Mouse (Mus musculus) midbrain, embryonic 11.5 days (tissue): ENCODE results near the gene Smarcd3. TPM values are rescaled to one million over a fixed set of nuclear protein-coding genes. Genes with fewer than 3 reads are reported as not detected.
A peak's percentile ranks its signal among the peaks of the same experiment; 100 is the strongest.

Experiments used
- ATAC-seq: fragments of 200-750 bp; cut with Nextera tagmentation; 2 replicates; pipeline ENCODE4 v1.8.0; 2017; ENCODE audit warnings: moderate TSS enrichment, moderate library complexity; ENCODE audit not compliant: low FRiP score
- DNase-seq: peaks from one replicate; pipeline ENCODE4 v3.0.0; 2015; ENCODE audit warnings: low spot score; ENCODE audit errors: missing footprints
- H3K27ac ChIP-seq: fragments of 300-500 bp; sonication (generic); 2 replicates; pipeline ENCODE4 v1.5.1; 2014; ENCODE audit warnings: low read depth, low read length
- H3K27me3 ChIP-seq: fragments of 300-500 bp; sonication (generic); 2 replicates; pipeline ENCODE4 v1.6.1; 2014; ENCODE audit warnings: mild to moderate bottlenecking, low read length, moderate library complexity, mixed read lengths; ENCODE audit not compliant: control insufficient read depth, insufficient read depth
- H3K36me3 ChIP-seq: fragments of 300-500 bp; sonication (generic); 2 replicates; pipeline ENCODE4 v1.6.1; 2014; ENCODE audit warnings: mild to moderate bottlenecking, low read length, moderate library complexity, mixed read lengths; ENCODE audit not compliant: control insufficient read depth, insufficient read depth
- H3K4me1 ChIP-seq: fragments of 300-500 bp; sonication (generic); 2 replicates; pipeline ENCODE4 v1.6.1; 2014; ENCODE audit warnings: low read length; ENCODE audit not compliant: control insufficient read depth, insufficient read depth
- H3K4me2 ChIP-seq: fragments of 300-500 bp; sonication (generic); 2 replicates; pipeline ENCODE4 v1.6.1; 2014; ENCODE audit warnings: mild to moderate bottlenecking, moderate library complexity
- H3K4me3 ChIP-seq: fragments of 300-500 bp; sonication (generic); 2 replicates; pipeline ENCODE4 v1.5.1; 2014; ENCODE audit warnings: low read depth, low read length
- H3K9ac ChIP-seq: fragments of 300-500 bp; sonication (generic); 2 replicates; pipeline ENCODE4 v1.6.1; 2014; ENCODE audit warnings: low read length
- H3K9me3 ChIP-seq: fragments of 300-500 bp; sonication (generic); 2 replicates; pipeline ENCODE4 v1.6.1; 2016; ENCODE audit warnings: low read length; ENCODE audit not compliant: control insufficient read depth
- WGBS: fragments of 180-500 bp; shearing (Covaris S2); extraction: QIAGEN DNeasy Blood & Tissue Kit; methylation state at CpG from one replicate; pipeline ENCODE4 v1.1.7; 2014; 5-methylcytosine and 5-hydroxymethylcytosine counted together
- polyA plus RNA-seq: library from polyadenylated mRNA; unstranded; fragments of >200 nt; fragmentation: Nextera tagmentation; extraction: Ambion mirVana; gene quantifications from 2 replicates; pipeline ENCODE4 v1.2.1, GENCODE M21; 2014

The Smarcd3 gene
- polyA plus RNA-seq, 1 experiment from 2014 or later = 60.2 TPM

- no peaks in the 10 kb centered on the region for H3K9me3 ChIP-seq
- peak; percentile 90 for DNase-seq
- no peak for ATAC-seq
- WGBS = 35% methylated on average over 4 of the region's 4 CpGs
- no peaks in the 10 kb centered on the region for H3K36me3 ChIP-seq
- H3K4me2 ChIP-seq = peak overlapping the region; percentile 62
- no peak overlapping the region for H3K27ac ChIP-seq
- H3K4me1 ChIP-seq = peaks cover 10% of the 10 kb centered on the region
- peak overlapping the region; percentile 50 for H3K9ac ChIP-seq
- H3K4me3 ChIP-seq = no peak overlapping the region
- peaks cover 2% of the 10 kb centered on the region for H3K27me3 ChIP-seq
Observed at GRCm38 (mm10) chr5:24624822-24625120, 560 bp upstream of the Smarcd3 start.

- DNase-seq (peak; percentile 45), ATAC-seq (no peak)
- Histone ChIP-seq H3K4me1 (peaks cover 10% of the 10 kb centered on the region), H3K9me3 (no peaks in the 10 kb centered on the region), H3K27ac (no peak overlapping the region), H3K27me3 (peaks cover 2% of the 10 kb centered on the region), H3K9ac (no peak overlapping the region), H3K36me3 (no peaks in the 10 kb centered on the region), H3K4me2 (peak overlapping the region; percentile 62), H3K4me3 (peak overlapping the region; percentile 33)
- WGBS = 42% methylated on average over 8 of the region's 8 CpGs
Observed at GRCm38 (mm10) chr5:24623041-24623985, 898 bp downstream of the Smarcd3 start.

- ATAC-seq (no peak), DNase-seq (peak; percentile 47)
- H3K4me3 ChIP-seq = no peak overlapping the region
- no peak overlapping the region for H3K4me2 ChIP-seq
- no peaks in the 10 kb centered on the region for H3K9me3 ChIP-seq
- WGBS = 71% methylated on average over 7 of the region's 7 CpGs
- H3K9ac ChIP-seq = no peak overlapping the region
- peaks cover 10% of the 10 kb centered on the region for H3K4me1 ChIP-seq
- H3K27ac ChIP-seq = no peak overlapping the region
- no peaks in the 10 kb centered on the region for H3K36me3 ChIP-seq
- peaks cover 2% of the 10 kb centered on the region for H3K27me3 ChIP-seq
Observed at GRCm38 (mm10) chr5:24622386-24623040, 1.7 kb downstream of the Smarcd3 start.

GRCm38 (mm10) chr5:24620626-24621025, 3.6 kb downstream of the Smarcd3 start:
- Histone ChIP-seq H3K9ac (no peak overlapping the region), H3K4me1 (peaks cover 10% of the 10 kb centered on the region), H3K27me3 (peaks cover 2% of the 10 kb centered on the region)

GRCm38 (mm10) chr5:24620116-24620515, 4.1 kb downstream of the Smarcd3 start:
- 84% methylated on average over 8 of the region's 8 CpGs for WGBS
- ATAC-seq (no peak), DNase-seq (peak; percentile 49)
- peaks cover 2% of the 10 kb centered on the region for H3K27me3 ChIP-seq
- H3K27ac ChIP-seq = no peak overlapping the region
- H3K4me2 ChIP-seq = no peak overlapping the region
- no peaks in the 10 kb centered on the region for H3K9me3 ChIP-seq
- H3K4me3 ChIP-seq = no peak overlapping the region
- peaks cover 10% of the 10 kb centered on the region for H3K4me1 ChIP-seq
- no peaks in the 10 kb centered on the region for H3K36me3 ChIP-seq
- H3K9ac ChIP-seq = no peak overlapping the region

More at GRCm38 (mm10) chr5:24620626-24621025, 3.6 kb downstream of the Smarcd3 start:
- DNase-seq (no peak), ATAC-seq (no peak)
- H3K27ac ChIP-seq = no peak overlapping the region
- no peak overlapping the region for H3K4me2 ChIP-seq
- no peak overlapping the region for H3K4me3 ChIP-seq
- no peaks in the 10 kb centered on the region for H3K36me3 ChIP-seq
- WGBS = 62% methylated on average over 8 of the region's 8 CpGs
- H3K9me3 ChIP-seq = no peaks in the 10 kb centered on the region

GRCm38 (mm10) chr5:24618921-24619320, 5.3 kb downstream of the Smarcd3 start:
- 79% methylated on average over 3 of the region's 3 CpGs for WGBS
- Histone ChIP-seq H3K4me2 (no peak overlapping the region), H3K4me3 (no peak overlapping the region), H3K27me3 (peaks cover 2% of the 10 kb centered on the region), H3K9ac (no peak overlapping the region), H3K4me1 (peaks cover 2% of the 10 kb centered on the region; the same call in 1 of the 2 replicates), H3K36me3 (no peaks in the 10 kb centered on the region), H3K27ac (no peak overlapping the region), H3K9me3 (no peaks in the 10 kb centered on the region)
- ATAC-seq = no peak
- peak; percentile 45 for DNase-seq

GRCm38 (mm10) chr5:24615097-24615496, 9.1 kb downstream of the Smarcd3 start:
- no peak for ATAC-seq
- Histone ChIP-seq H3K27ac (no peak overlapping the region), H3K27me3 (no peaks in the 10 kb centered on the region), H3K9ac (no peak overlapping the region), H3K36me3 (no peaks in the 10 kb centered on the region), H3K4me1 (no peaks in the 10 kb centered on the region), H3K4me2 (no peak overlapping the region), H3K9me3 (no peaks in the 10 kb centered on the region), H3K4me3 (no peak overlapping the region)
- DNase-seq = peak; percentile 31
- WGBS = 74% methylated on average over 6 of the region's 6 CpGs

GRCm38 (mm10) chr5:24612302-24612649, 11.9 kb downstream of the Smarcd3 start:
- no peak for ATAC-seq
- Histone ChIP-seq H3K9ac (no peak overlapping the region), H3K4me1 (no peaks in the 10 kb centered on the region), H3K27me3 (no peaks in the 10 kb centered on the region), H3K4me2 (no peak overlapping the region), H3K9me3 (no peaks in the 10 kb centered on the region), H3K36me3 (no peaks in the 10 kb centered on the region), H3K4me3 (no peak overlapping the region), H3K27ac (no peak overlapping the region)
- DNase-seq = peak; percentile 76
- WGBS = 85% methylated on average over 5 of the region's 5 CpGs
